Mouse (Mus musculus): ENCODE data around the gene Scn8a.

DNA sequence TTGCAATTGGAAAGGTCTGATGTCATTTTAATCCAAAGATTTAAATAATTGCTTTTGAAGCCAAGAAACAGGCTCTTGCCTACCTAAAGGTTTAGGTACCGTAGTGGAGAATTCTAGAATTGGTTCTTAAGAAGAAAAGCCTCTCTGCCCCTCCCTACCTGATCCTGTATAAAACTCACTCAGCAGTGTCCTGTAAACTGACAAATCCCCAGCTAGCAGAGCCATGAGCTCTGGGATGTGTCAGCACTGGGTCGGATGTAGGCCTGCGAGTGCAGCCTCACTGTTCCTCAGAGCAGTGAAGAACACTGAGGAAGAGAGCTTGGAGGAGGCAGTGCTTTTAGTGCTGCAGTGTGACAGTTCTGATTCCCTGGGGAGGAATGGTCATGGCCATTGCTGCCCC is 134.9 kb downstream of the Scn8a start:
- TF ChIP-seq CTCF (IDR thresholded peaks at IDR 0.05; ENCODE audit: low read depth) (no peak), EP300 (IDR thresholded peaks at IDR 0.05; ENCODE audit: low read depth) (no peak)
